Mouse (Mus musculus) left cerebral cortex, postnatal 10 days (tissue): ENCODE data around the gene Anapc7. TPM values are rescaled to one million over a fixed set of nuclear protein-coding genes. Genes with fewer than 3 reads are reported as not detected.
"Not testable (repeated sequence)": the region's sequence is repeated elsewhere in the genome, so short reads cannot be mapped to it uniquely, and the experiment has no call there.

Source experiments
- DNase-seq, 2 experiments: peaks; one replicate each; pipeline ENCODE4 v3.0.0; 2021 to 2022; ENCODE audit warnings: low spot score in 2 of 2, mixed read lengths in 1 of 2; ENCODE audit errors: extremely low spot score in 1 of 2
- intact Hi-C: fragments of 180-260 bp; cut with DNase I; formaldehyde crosslinking; loops from one replicate; pipeline ENCODE4 v1.15.1; 2025
- total RNA-seq, 2 experiments: library from RNA; stranded (reverse); gene quantifications; 2 replicates each; pipeline ENCODE4 v1.2.3; 2021

Anapc7 gene
- total RNA-seq, 2 experiments from 2014 or later = 34.9 to 35.3 TPM

DNA sequence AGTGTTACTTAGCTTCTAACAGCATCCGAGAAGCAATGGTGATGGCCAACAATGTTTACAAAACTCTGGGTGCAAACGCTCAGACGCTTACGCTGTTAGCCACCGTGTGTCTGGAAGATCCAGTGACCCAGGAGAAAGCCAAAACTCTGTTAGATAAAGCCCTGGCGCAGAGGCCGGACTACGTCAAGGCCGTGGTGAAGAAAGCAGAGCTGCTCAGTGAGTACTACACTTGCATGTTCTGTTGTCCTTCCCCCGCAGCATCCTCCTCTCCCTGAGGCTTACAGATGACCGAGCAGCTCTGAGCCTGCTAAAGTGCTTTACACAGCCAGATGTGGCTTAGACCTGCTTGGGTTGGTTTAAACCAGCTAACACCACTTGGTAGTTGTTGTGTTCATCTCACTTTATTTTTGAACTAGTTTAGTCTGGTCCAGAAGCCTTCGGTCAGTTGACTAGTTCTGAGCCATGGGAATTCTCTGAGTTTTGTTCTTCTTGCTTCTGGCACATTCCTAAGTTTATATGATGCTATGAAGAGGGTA, 18.7 kb downstream of the Anapc7 start:
- DNase-seq = no peak
- intact Hi-C loops = no loop called here

DNA sequence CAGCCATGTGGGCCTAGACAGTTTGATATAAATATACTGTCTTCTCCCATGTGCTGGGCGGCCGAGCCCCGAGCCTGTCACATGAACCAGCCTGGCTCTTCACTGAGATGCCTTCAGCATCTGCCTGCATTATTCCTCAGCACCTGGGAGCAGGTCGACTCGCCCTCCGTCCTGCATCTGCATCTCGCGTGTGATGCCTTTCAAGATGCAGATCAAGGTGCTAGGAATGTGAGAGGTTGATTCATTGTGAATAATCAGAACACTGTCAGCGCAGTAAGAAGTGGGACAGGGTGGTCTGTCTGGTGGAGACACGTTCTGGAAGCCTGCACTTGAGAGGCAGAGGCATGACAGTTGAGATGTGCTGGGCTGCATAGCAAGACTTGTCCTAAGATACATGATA, 23.0 kb downstream of the Anapc7 start:
- intact Hi-C loops = no loop called here
- DNase-seq = no peak

DNA sequence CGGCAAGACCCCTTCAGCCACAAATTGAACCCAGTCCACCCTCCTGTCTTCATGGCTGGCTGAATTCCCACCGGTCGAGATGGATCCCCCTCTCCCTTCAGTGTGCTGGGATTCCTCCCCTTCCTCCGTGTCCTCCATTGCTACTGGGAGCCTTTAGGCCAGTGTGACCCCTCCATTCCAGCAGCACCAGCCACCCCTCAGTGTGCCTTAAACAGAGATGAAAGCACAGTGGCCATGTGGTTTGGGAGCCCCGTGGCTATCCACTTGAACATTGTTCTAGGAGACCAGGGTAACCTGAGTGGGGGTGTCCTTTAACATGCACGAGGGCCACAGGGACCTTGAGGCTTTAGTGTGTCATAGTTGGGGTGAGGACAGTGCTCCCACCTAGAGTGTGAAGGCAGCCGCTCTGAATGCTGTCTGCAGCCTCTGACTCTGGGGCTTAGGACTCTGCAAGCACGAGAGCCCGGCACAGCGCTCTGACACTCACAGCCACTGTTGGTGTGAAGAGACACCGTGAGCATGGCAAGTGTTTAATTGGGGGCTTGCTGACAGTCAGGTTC, 23.6 kb downstream of the Anapc7 start:
- no peak for DNase-seq
- intact Hi-C loops = no loop called here

DNA sequence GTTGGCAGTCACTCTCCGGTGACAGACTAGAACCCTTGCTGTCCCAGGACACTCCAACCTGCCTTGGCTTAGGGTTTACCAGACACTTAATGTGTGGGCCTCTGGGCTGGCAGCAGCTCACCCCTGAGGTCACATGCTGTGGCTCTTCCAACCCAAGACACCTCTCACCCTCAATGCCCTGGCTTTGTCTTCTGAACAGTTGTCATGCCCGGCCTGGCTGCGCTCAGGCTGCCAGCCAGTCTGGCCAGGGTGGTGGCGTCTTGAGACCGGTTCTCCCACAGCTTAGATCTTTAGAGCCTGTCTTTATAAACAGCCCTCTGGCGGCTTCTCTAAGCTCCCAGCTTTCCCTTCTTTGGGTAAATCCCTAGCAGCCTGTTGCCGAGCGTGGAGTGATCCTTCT, 26.4 kb downstream of the Anapc7 start:
- DNase-seq = no peak
- intact Hi-C loops = no loop called here

- intact Hi-C loops = no loop called here
- DNase-seq = no peak
These were observed 27.4 kb downstream of the Anapc7 start for GRCm38 (mm10) chr5:122448869-122449268.

- intact Hi-C loops = no loop called here
- DNase-seq = no peak
These were observed 28.5 kb downstream of the Anapc7 start for GRCm38 (mm10) chr5:122449946-122450345.

DNA sequence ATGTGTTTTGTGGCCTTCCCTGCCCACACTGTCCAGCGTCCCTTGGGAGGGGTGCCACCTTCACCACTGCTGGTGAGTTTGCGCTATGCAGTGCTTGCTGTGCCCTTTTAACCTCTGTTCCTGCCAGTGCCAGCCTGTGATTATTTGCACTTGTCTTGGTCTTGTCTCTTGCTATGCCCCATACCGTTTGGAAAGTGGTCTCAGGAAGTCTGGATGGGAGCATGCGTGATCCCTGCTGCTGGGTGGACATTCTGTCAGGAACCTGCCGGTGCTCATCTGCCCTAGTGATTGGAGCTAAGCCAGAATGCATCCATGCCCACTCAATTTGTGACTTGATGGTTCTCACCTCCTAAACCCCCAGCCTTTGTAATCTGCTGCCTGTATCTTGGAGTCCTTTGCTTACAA, 29.4 kb downstream of the Anapc7 start:
- DNase-seq = no peak
- intact Hi-C loops = no loop called here

DNA sequence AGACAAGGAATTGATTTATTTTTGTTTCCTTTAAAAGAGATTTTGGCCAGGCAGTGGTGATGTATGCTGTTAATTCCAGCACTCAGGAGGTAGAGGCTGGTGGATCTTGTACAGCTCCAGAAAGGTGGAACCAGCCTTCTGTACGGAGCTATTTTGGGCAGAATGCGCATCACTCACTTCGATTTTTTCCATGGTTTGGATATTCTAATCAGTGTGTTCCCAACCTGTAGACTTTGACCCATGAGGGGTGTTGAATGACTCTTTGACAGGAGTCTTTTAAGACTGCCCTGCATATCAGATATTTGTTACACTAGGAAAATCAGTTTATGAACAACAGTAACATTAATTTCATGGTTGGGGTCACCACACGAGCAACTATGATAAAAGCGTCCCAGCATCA, 29.8 kb downstream of the Anapc7 start:
- DNase-seq = no peak
- intact Hi-C loops = no loop called here

- intact Hi-C loops = no loop called here
- no peak for DNase-seq
These were observed 30.7 kb downstream of the Anapc7 start for GRCm38 (mm10) chr5:122452194-122452593.

DNA sequence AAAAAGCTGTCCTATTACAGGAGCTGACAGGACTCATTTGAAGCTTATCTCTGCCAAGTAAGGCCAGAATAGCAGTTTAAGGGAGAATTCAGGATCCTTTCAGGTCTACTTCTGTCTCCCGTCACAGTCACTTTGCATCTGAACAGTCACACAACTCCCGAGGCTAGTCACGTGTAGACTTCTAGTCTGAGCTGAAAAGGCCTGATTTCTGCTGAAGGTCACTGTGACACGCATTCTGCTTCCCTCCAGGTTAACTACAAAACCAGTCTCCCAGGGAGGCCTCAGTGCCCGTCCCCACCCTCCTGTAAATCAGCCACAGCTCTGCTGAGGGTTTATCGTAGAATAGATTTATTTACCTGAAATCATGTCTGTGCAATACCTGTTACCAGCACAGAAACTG, 31.7 kb downstream of the Anapc7 start:
- intact Hi-C loops = no loop called here
- DNase-seq = no peak

- intact Hi-C loops = no loop called here
- no peak for DNase-seq
These were observed 32.9 kb downstream of the Anapc7 start for GRCm38 (mm10) chr5:122454442-122454841.

DNA sequence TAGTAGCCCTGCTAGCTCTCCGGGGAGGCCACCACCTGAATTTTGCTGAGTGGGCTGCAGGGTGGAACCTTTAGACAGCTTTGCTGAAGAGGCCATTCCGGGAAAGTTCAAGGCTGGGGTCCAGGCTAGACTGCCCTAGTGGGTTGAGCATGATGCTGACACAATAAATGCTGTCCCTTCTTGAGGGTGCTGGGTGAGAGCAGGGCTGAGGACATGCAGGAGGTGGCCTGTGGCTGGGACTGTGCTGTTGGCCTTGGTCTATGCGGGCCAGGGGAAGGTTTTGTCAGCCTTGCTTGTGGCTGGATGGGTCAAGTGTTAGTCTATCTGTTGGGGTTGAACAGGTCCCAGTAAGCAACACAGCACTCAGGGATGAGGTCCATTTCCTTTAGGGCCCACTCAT, 33.4 kb downstream of the Anapc7 start:
- intact Hi-C loops = no loop called here
- no peak for DNase-seq

GRCm38 (mm10) chr5:122455584-122455983, 34.1 kb downstream of the Anapc7 start:
- DNase-seq = no peak
- intact Hi-C loops = no loop called here

- DNase-seq, intact Hi-C loops: not testable (repeated sequence)
These were observed 35.6 kb downstream of the Anapc7 start for GRCm38 (mm10) chr5:122457054-122457453.

GRCm38 (mm10) chr5:122458066-122458465, 36.6 kb downstream of the Anapc7 start:
- no peak for DNase-seq
- intact Hi-C loops = no loop called here

GRCm38 (mm10) chr5:122459335-122459734, 37.8 kb downstream of the Anapc7 start:
- DNase-seq = no peak
- intact Hi-C loops = no loop called here

GRCm38 (mm10) chr5:122460656-122461055, 39.2 kb downstream of the Anapc7 start:
- no peak for DNase-seq
- intact Hi-C loops = no loop called here

DNA sequence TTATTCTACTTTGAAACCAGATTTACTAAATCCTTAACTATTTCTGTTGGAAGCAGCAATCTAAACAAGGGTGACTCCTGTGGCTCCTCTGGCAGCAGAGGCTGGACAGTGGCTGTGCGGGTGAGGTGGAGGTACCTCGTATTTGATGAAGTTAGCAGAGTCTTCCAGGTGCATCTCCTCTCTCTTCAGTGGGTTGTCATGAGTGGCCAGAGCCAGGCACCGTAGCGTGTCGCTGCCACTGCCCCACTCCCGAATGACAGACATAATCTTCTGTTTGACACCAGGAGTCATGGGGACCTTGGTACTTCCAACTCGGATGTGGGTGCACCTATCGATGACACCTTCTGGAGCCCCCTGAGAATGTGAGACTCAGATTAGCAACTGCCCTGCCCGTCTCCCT, 39.9 kb downstream of the Anapc7 start:
- intact Hi-C loops = no loop called here
- no peak for DNase-seq

DNA sequence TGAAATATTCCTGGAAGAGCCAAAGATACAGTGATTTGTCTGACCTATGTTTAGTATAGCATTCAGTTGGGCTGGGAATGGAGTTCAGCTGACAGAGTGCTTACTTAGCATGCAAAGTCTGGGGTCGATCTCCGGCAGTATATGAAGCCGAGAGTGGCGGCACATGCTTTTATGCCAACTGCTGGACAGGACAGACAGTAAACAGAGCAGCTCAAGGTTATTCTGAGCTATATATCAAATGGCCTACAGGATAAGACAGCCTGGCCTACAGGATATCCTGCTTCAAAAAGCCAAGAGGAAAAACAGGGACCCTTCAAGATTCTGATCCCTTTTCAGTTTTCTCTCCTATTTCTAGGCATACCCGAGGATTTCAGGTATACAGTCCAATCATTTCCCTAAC, 50.2 kb downstream of the Anapc7 start:
- intact Hi-C loops = no loop called here
- no peak for DNase-seq

DNA sequence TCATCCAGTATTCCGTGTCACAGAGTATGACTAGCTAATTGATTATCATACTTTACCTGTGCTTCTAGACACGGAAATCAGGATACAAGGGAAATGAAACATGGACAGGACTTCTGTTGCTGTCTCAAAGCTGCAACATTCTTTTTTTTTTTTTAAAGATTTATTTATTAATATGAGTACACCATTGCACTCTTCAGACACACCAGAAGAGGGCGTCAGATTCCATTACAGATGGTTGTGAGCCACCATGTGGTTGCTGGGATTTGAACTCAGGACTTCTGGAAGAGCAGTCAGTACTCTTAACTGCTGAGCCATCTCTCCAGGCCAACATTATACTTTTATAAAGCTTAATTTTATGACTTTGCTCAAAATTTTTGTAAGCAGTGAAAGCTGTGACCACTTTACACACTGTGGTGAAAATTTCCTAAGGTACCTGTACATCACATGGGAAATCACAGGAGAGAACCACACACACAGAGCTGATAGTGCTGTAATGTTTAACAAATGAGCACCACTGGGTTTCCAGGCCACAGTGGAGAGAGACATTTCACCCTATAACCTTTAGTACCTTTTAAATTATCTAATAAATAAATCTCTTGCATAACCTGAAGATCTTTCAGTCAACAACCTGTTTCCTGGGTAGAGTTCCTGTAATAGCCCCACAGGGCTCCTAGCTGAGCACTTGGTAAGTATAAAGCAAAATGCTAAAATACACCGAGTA, 53.3 kb downstream of the Anapc7 start:
- intact Hi-C loops = no loop called here

DNA sequence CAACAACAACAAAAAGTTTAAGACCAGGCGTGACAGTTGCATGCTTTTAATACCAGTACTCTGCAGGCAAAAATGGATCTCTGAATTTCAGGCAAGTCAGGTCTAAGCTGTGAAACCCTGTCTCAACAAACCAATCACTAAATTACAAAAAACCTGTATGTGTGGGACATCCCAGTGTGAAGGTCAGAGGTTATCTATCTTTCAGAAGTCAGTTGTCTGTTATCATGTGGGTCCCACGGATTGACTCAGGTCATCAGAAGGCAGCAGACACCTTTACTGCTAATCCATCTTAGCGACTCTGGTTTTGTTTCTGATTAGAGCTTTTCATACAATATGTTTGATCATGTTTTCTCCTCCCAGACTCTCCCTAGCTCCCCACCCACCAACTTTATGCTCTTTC, 54.6 kb downstream of the Anapc7 start:
- intact Hi-C loops = no loop called here
- DNase-seq = no peak

More for the DNA sequence above, 53.3 kb downstream of the Anapc7 start:
- DNase-seq = no peak
